Mouse (Mus musculus): ENCODE results near the gene Slc4a4.
"Not testable (repeated sequence)": the region's sequence is repeated elsewhere in the genome, so short reads cannot be mapped to it uniquely, and the experiment has no call there.

The Slc4a4 gene

DNA sequence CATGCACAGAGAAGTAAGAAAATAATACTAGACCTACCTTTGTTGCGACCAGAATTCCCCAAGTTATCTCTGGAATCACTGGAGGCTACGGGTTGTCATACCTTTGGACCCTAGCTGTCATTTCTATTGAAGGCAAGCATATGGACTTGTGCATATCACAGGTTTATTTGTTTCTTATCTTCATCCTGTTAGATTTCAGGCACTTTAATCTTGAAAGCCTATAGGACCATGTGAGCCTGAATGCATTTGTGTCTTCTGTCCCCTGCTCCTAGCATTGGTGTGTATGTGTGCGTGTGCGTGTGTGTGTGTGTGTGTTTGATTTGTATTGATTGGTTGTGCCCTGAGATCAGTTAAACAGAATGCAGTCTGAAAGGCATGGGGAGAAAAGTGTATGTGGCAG is 185.3 kb downstream of the Slc4a4 start:
- no peak for DNase-seq (ENCODE audit: low read depth, low spot score)

DNA sequence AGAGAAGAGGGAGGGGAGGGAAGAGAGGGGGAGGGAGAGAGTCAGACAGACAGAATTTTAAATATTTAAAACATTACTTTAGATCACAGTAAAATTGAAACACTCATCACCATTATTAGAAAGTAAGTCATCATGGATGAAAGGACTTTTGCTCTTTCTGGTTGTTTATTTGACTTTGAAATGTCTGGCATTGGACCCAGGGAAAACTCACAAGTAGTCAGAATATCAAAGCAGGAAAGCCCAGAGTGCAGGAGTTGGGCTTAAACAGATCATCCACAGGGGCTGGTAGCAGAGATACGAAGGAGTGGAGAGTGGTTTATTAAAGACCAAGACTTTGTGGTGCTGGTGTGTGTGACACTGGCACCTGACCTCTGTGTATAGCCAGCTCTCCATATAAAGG is 191.1 kb downstream of the Slc4a4 start:
- no peak for DNase-seq (ENCODE audit: low read depth, low spot score)

DNA sequence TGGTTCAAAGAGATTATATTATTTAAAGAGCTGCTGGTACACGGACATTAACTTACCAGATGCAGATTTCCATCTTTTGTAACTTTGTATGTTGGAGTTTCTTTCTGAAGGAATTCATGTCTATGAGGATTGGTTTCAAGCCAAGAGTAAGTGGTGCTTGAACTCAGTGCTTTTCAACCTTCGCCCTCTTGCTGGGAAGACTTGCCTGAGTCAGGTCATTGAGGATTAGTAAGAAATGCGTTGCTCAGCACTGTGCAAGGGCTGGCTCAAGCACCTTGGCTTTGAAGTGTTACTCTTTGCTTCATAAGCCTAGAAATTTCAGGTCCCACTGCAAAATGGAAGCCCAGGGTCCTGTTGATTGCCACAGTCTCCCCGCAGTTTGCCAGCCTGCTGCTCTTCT is 196.9 kb downstream of the Slc4a4 start:
- DNase-seq (ENCODE audit: low read depth, low spot score): no peak

DNA sequence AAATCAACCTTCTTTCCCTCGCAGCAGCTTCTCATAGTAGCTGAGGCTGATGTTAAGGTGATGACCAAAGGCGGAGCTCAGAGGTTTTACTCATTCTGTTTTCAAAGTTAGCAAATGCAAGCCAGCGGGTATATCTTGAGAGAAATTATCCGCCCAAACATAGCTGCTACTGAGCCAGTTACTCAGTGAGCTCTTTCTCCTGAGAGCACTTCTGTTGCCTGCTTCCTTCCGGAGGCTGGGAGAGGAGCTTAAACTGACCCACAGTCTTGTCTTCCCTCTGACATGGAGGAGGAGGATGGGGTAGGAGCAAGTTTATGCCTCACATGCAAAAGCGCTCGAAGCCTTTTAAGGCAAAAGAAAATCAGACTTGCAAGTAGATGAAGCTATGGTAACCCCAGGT is 201.3 kb downstream of the Slc4a4 start:
- DNase-seq (ENCODE audit: low read depth, low spot score): no peak

DNA sequence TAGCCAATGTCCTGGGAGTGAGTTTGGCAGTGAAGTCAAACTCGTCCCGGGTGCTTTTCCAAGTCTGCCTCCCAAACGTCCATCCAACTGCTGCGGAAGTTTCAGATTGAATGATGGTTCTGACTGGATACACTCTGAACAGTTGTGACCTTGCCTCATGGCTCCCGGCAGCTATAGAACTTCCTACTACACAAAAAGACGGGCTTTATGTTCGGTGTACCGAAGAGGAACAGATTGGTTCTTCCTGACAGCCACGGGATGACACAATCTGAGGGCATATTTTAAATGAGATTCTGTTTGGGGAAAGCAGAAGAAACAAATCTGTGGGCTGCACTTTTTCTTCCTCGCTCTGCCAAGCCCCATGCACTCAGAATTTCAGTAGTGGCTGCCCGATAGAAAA is 201.8 kb downstream of the Slc4a4 start:
- no peak for DNase-seq (ENCODE audit: low read depth, low spot score)

DNA sequence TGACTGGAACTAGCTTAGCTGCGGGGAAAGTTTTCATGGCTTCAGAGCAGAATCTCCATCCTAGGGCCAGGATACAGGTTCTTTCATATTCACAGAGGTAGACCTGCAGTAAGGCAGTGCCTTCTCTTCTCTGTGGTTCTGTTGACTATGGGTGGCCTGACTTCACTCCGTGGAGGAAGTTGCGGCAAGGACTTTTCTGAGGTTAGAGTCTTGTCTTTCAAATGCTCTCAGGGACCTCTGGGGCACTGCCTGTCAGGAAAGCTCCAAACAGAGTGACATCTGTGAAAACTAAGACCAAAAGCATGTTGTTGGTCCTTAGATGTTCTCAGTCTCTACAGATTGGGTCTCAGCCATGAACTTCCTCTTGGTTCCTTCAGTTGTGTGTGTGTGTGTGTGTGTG is 203.5 kb downstream of the Slc4a4 start:
- no peak for DNase-seq (ENCODE audit: low read depth, low spot score)

DNA sequence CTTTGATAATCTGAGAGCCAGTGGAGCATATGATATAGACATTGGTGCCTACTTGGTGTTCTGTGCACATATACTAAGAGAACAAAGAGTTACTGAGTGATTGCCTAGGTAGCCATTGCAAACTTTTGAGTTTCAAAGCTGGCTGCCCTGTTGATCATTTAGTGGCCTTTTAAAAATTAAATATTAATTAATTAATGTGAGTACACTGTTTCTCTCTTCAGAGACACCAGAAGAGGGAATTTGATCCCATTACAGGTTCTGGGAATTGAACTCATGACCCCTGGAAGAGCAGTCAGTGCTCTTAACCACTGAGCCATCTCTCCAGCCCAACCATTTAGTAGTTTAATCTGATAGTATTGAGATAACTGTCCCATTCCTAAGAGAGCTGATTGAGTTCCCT is 209.8 kb downstream of the Slc4a4 start:
- DNase-seq (ENCODE audit: low read depth, low spot score): no peak

DNA sequence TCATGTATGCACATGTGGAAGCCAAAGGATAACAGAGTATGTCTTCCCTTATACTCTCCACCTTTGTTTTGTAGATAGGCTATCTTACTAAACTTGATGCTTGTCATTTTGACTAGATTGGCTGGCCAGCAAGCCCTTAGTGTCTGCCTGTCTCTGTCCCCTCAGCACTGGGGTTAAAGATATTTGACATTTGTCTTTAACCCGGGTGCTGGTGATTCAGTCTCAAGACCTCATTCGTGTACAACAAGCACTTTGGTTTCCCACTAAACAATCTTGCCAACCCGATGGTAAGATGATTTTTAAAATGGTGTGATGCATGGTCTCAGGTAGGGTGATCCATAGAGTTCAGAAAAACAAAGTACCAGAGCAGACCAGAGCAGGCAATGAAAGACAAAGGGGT is 210.7 kb downstream of the Slc4a4 start:
- DNase-seq (ENCODE audit: low read depth, low spot score): no peak

DNA sequence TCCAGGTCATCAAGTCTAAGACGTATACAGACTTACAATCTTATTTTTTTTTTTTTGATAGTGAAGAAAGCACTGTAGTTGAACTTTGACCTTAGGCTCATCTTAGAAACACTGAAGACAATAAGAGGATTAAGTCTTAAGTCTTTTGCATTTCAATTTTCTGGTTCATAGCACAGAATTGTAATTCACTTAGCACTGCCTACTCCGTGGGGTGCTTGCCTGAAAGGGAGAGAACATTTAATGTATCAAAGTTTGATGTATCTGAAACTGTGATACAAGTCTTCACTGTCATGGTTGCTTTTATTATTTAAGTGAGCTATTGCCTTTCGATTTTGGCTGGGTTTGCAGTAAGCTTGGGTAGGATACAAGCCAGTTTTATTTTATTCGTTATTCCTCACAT is 211.5 kb downstream of the Slc4a4 start:
- DNase-seq (ENCODE audit: low read depth, low spot score): no peak

DNA sequence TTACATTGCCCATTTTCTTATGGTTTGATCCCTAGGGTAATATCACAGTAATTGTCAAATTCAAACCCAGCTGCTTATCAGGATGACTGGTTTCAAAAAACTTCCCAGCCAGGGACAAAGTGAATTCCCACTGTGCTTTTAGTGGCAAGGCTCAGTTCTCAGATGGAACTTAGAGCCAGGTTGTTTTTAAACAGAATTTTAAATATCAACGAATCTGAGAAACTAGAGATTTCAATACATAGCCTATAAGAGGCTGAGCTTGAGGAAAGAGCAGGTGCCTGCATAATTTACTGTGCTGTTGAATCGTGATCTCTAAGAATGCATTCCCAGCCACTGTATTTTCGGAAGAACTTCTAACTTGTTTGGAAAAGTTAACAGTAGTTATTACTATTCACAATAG is 213.3 kb downstream of the Slc4a4 start:
- DNase-seq (ENCODE audit: low read depth, low spot score): no peak

DNA sequence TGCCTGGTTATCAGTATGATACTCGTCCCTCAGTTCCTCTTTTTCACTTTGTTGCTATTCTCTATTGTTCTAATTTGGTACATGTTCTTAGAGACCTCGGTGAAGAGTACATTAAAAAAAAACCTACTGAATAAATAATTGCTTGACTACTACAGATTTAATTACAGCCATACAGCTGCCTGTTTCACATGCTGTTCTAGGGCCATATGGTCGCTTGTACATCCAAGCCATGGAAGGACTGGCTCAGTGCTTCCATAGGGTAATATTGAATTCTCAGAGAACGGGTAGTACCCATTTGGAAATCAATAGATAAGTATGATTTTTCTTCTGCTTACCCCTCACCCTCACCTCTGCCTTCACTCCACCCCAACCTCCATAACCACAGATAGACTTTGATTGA is 215.9 kb downstream of the Slc4a4 start:
- DNase-seq (ENCODE audit: low read depth, low spot score): no peak

DNA sequence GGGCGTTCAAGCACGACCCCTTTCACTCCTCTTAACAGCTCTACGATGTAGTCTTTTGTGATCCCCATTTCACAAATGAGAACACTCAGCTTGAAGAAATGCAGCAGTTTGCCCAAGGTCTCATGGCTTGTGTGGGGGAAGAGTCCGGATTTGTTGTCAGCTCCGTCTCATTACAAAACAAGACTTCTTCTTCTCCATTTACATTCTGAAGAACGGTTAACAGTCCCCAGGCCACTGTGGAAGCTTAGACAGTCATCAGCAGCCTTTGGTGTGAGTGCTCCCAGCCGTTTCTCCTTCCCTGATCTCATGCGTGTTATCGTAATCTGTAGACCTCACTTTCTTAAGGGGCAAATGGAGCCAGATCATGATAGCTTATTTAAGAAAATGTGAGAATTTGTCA is 218.7 kb downstream of the Slc4a4 start:
- DNase-seq (ENCODE audit: low read depth, low spot score): no peak

DNA sequence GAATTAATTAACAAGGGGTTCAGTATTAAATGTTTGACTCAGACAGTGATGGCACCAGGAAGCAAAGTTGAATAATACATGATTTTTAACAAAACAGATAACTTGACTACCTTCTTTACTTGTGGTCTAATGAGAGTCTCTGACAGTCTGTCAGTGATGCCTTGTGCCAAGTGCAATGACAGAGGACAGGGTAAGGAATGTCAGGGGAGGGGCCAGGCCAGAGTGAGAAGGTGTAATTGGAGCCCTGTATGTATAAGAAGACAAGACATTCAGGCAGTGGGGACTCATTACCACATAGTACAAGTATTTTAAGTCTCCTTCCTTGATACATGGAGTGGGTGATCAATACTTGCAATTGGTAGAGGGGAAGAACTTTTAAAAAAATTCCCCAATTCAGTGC is 219.6 kb downstream of the Slc4a4 start:
- no peak for DNase-seq (ENCODE audit: low read depth, low spot score)

DNA sequence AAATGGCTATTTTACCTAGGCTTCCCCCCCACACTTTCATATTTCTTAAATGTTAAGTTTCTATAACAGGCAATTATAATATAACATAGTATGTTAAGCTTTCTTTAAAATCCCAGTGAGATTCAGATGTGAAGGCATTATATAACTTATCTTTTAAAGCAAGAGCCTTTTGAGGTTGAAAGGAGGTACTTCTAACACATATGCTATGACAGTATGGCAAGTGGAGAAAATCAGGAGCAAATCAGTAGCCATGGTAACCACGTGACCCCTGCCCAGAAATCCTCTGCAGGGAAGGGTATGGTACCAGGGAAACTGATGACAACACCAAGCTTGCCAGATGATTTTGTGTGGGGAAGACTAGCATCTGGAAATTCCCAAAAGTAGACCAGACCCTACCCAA is 222.2 kb downstream of the Slc4a4 start:
- no peak for DNase-seq (ENCODE audit: low read depth, low spot score)

DNA sequence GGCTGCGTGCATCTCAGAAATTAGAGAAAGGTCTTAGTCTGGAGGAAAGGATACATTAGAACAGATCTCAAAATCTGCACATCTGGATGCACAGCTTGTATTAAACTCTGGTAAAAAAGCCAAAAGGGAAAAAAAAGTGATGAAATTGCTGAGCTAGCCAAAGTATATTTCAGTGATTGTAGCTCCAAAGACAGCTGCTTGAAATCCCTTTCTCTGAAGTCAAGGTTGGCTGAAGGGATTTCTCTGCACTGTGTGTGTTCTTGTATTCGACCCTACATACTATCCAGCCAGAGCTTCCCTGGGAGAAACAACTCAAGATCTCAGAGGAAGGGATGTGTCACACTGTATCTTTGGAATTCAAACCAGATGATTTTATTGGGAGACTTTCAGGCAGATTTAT is 223.2 kb downstream of the Slc4a4 start:
- DNase-seq (ENCODE audit: low read depth, low spot score): no peak

DNA sequence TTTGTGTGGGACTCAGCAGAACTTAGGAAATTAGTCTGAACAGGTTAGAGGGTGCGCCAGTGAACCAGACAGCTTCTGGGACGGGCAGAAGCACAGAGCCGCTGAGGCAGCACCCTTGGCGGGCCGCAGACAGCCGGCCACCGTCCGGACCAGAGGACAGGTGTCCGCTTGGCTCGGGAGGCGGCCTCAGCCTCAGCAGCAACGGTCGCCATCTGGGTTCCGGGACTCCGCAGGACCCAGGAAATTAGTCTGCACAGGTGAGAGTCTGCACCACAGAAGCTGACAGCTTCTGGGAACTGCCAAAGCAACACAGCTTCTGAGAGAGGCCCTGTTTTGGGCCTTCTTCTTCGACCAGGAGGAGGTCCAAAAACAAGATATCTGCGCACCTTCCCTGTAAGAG is 225.4 kb downstream of the Slc4a4 start:
- DNase-seq (ENCODE audit: low read depth, low spot score): not testable (repeated sequence)

DNA sequence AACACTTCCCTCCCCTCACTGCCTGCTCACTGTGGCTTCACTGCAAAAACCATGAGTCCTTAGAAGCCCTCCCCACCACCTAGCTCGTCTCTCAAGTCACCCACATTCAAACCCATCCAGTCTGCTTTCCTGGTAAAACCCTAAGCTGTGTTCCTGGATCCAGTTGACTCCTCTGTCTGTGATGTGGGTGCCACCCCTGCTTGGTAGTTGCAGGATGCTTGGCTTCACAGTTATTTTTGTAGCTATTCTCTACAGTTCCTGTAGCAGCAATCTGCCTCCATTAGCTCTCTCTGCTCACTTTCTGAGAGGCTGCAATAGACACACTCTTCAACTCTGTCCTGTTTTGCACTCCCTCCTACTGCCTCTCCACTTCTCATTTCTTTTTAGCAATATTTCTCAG is 234.3 kb downstream of the Slc4a4 start:
- no peak for DNase-seq (ENCODE audit: low read depth, low spot score)

DNA sequence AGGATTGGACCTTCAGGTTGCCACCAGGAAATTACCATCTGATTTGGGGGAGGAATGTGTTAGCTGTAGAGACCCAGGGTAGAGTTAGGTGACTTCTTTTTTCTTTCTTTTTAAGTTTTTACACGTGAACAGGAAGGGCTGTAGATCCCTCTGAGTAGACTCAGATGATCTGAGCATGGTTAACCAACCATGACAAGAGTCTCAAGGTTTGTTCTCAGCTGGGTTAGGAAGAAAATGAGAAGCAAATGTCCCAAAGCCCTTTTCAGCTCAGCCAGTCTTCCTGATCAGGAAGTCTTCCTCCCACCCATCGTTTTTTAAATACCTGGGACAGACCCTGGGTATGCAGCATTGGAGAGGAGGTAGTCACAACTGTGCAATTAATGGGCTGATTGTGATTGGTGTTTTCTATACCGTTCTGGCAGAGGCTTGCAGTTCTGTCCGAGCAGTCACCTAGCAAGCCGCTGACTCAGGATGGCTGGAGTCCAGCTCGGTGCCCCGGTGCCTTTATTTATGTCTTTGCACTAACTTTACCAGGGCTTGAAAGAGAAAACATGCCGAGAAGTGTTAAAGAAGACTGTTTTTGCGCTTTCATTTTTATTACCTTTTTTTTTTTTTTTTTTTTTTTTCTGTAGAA is 236.8 kb downstream of the Slc4a4 start:
- no peak for DNase-seq (ENCODE audit: low read depth, low spot score)

DNA sequence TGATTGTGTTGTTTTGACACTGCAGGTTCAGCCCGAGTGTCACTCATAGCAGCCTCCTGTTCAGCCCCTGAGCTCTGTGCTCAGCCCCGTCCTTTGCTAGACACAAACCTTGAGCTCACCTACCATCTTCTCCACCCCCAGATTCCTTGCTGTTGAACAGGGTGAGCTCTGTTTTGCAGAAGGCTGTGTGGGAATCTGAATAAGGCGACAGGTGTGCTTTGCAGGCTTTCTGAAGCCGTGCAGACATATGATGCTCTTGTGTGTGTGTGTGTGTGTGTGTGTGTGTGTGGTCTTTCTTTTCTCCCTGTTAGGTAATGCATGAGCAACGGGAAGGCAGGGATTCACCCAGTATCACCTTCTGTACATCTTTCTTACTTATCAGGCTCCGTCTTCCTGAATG is 241.6 kb downstream of the Slc4a4 start:
- DNase-seq (ENCODE audit: low read depth, low spot score): no peak

DNA sequence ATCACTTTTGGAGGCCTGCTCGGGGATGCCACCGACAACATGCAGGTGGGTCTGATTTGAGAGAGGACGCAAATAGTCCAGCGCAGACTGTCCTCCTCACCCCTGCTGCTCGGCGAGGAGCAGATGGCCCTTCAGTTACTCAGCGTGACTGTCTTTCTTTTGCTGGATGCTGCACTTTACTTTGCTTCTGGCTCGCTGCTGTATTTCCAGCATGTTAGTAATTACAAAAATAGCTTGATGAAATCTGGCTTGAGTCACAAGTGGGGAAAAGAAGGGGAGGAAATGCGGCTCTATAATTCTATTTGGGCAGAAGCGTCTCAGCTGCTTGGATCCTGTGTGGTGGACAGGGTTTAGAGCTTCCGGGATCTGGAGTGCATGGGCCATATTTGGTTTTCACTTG is 249.2 kb downstream of the Slc4a4 start:
- no peak for DNase-seq (ENCODE audit: low read depth, low spot score)

DNA sequence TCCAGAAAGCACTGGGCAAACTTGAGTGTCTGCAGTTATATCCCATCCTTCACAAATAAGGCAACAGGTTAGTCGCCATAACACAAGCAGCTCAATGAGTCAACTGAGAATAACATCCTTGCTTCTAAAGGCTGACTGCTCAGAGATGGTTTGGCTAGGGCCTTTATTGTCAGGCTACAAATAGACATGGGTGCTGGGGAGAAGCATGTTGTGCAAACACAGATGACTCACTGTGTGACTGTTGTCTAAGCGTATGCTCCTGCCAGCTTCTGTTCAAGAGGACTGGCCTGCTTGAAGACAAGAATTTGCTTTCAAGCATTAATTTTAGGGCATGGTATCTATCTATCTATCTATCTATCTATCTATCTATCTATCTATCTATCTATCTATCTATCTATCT is 253.5 kb downstream of the Slc4a4 start:
- DNase-seq (ENCODE audit: low read depth, low spot score): no peak

DNA sequence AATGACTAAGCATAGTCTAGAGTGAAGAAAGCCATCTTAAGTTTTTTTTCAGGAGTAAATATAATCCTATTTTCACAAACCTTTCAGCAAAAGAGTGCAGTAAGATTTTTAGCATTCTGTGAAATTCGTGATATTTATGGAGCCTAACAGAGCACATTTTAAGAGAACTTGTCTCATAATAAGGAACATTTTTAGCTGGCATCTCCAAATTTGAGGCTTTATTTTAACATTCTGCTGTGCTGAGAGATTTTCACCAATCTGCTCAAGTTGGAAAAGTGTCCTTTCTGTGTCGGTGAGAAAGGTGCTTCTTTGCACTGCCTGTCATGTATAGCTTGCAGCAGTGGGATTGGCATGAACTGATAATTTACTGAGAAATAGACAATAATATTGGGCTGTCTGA is 255.1 kb downstream of the Slc4a4 start:
- no peak for DNase-seq (ENCODE audit: low read depth, low spot score)

DNA sequence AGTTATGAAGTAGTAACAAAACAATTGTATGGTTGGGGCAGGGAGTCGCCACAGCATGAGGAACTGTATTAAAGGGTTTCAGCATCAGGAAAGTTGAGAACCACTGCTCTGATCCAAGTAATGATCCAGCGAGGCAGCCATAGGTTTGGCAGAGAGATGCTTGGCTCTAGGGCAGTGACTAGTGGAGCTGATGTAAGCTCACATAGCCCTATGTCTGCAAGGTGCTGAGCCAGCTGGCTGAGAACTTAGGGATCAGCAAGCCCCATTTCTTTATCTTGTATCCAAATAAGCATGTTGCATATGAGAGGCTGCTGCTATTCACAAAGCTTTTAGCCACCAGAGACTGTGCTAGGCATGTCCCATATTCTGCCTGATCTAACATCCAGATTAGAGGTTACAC is 259.7 kb downstream of the Slc4a4 start:
- no peak for DNase-seq (ENCODE audit: low read depth, low spot score)

DNA sequence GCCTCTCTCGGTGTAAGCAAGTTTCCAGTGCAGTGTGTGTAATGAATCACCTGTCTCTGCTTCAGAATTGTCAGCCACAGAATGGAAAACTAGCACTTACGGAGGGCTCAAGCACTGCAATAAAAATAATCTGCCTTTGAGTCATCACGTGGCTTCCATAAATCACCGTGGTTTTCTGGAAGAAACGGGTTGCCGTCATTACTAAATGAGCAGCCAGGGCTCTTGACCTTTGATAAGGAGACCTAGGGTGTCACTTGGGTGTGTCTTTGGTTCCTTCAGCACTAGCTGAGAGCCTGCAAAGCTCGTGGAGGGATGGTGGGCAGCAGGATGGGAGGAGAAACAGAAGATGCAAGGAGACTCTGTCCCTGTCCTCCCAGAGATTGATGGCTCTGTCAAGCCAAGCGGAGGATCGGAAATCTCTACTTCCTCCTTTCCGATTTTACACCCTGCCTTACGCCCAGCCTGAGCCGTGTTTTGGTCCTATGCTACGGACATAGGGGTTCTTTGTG is 260.7 kb downstream of the Slc4a4 start:
- no peak for DNase-seq (ENCODE audit: low read depth, low spot score)
